Mouse (Mus musculus): Measurements from ENCODE around the gene Hao2. TPM values are rescaled to one million over a fixed set of nuclear protein-coding genes. Genes with fewer than 3 reads are reported as not detected.

The Hao2 gene
- polyA plus RNA-seq (2012; ENCODE audit: insufficient read depth, insufficient read length, missing spikeins) = not detected in 2 replicates

DNA sequence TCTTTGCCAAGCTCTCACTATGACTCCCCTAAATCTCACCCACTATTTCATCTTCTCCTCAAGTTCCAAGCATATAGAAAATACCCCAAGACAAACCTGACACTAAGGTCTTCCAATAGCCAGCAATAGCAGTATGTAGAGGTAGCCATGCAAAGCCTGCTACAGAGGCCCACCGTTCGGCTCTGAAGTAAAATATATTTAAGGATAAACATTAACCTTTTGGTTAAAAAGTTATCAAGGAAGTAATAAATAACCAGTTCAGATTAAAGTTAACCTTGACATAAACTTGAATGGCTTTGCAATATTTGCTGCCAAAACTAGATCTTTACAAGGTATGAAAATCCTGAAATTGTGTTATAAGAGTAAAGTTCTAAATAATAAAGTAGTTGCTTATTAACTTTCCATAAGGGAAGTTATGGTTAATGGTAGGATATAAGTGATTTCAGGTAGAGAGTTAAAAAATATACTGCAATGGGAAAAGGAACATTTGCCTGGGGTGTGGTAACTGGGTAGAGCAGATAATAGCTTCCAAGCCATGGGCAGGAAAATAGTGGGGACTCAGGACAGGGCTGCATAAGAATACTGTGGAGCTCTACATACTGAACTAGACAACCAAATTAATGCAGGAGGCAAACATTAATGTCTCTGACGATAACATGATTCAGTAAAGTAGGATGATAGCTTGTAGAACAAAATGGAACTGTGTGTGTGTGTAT is at the start of gene Hao2:
TSS of gene Hao2 (minus strand) at position 183 of the 716 bp plus-strand sequence.
- no peak within 1 kb of the TSS for H3K4me3 ChIP-seq (ENCODE audit: insufficient read depth, low read depth, low read length)
- no peak within 1 kb of the TSS for H3K27ac ChIP-seq (replicated peaks; ENCODE audit: low read depth, low read length)
- no peaks in the 10 kb centered on the region for H3K4me1 ChIP-seq (ENCODE audit: control insufficient read depth, insufficient read depth, insufficient read length, low read length)

DNA sequence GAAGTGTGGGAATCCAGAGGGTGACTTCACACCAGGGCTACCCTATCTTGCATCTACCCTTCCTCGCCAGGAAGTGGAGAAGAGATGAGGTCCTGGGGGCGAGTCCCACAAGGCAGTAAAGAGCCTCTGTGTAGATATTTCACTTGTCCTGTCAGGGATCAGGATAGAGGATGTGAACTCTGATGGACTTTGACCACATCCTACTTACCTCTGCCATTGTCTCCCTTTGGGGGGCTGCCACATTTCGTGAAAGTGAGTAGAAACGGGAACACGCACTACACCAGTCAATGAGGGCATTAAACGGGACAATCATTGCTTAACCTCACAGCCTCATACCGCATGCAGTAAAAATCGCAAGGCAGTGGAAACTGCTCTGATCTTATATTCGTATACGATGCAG is 48.6 kb upstream of the Hao2 start:
- no peak overlapping the region for H3K27ac ChIP-seq (replicated peaks; ENCODE audit: low read depth, low read length)
- no peak overlapping the region for H3K4me3 ChIP-seq (ENCODE audit: insufficient read depth, low read depth, low read length)

DNA sequence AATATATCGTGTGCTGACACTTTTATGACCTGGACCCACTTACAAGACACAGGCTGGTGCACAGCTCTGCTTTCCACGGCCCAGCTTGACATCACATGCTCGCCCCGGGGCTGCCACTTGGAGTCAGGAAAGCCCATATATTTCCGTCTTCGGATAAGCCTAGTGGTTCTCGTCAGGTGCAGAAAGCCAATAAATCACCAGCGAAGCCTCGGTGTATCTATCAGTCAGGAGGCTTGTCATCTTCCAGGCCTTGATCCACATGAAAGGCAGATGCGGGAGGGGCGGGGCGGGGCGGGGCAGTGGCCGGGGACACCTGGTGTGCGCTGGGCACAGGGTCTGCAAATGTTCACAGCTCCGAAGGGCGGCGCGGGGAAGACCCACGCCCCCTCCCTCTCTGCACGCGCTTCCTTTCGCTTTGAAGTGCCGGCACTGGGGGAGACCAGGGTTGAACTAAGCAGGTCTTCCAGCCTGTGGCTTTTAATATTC is 48.1 kb upstream of the Hao2 start:
- Histone ChIP-seq H3K4me3 (ENCODE audit: insufficient read depth, low read depth, low read length) (no peak overlapping the region), H3K27ac (replicated peaks; ENCODE audit: low read depth, low read length) (no peak overlapping the region), H3K4me1 (ENCODE audit: control insufficient read depth, insufficient read depth, insufficient read length, low read length) (no peaks in the 10 kb centered on the region)

More for the DNA sequence above, 48.6 kb upstream of the Hao2 start:
- no peaks in the 10 kb centered on the region for H3K4me1 ChIP-seq (ENCODE audit: control insufficient read depth, insufficient read depth, insufficient read length, low read length)

DNA sequence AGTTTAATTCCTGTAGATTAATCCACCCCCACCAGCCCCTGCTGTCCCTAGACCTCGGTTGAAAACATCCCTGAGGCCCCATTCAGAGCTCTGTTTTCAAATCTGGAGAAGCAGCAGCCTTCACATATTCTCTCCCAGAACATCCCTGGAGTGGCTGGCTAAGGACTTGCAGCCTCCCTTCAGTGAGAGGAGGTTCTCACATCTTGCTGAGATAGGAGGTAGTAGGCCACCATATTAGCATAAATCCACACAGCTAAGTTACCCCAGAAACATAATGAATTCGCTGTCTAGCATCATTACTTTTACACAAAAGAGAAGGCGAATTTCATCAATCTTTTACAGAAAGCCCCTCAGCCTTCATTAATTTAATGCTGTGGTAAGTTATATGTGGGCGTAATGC is 47.2 kb upstream of the Hao2 start:
- no peaks in the 10 kb centered on the region for H3K4me1 ChIP-seq (ENCODE audit: control insufficient read depth, insufficient read depth, insufficient read length, low read length)
- H3K4me3 ChIP-seq (ENCODE audit: insufficient read depth, low read depth, low read length) = no peak overlapping the region
- H3K27ac ChIP-seq (replicated peaks; ENCODE audit: low read depth, low read length) = no peak overlapping the region

DNA sequence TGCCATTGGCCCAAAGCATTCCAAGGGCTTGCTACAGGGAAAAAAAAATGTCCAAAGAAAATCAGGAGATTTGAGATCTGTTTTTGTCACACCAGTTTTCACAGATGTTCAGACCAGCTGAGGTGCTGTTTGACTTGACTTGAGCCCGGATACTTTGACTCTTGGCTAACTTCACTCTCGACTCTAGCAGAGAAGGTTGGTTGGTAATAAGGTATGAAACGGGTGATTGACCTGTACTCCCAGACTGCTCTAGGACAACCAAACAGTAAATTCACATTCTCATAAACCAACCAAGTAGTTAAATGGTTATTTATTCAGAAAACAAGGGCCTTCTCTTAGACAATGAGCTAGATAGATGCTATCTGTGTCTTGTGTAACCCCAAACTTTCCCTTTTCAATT is 43.4 kb upstream of the Hao2 start:
- no peak overlapping the region for H3K27ac ChIP-seq (replicated peaks; ENCODE audit: low read depth, low read length)
- no peaks in the 10 kb centered on the region for H3K4me1 ChIP-seq (ENCODE audit: control insufficient read depth, insufficient read depth, insufficient read length, low read length)
- no peak overlapping the region for H3K4me3 ChIP-seq (ENCODE audit: insufficient read depth, low read depth, low read length)

DNA sequence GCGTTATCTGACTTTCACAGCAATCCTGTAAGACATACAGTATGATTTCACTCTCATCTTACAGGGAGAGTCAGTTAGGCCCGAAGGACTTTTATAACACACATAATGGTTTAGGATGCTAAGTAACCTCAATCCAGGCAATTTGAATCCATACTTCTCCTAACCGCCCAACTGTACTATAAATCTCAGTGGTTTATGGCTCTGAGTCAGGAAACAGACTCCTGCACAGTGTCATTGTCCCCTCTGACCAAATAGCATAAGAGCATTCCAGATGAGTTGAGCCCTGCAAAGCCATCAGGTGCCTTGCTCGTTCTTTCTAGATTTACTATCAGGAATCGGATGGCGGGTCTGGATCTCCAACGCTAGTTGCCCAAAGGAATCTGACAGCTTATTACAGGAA is 41.6 kb upstream of the Hao2 start:
- no peaks in the 10 kb centered on the region for H3K4me1 ChIP-seq (ENCODE audit: control insufficient read depth, insufficient read depth, insufficient read length, low read length)
- no peak overlapping the region for H3K27ac ChIP-seq (replicated peaks; ENCODE audit: low read depth, low read length)
- no peak overlapping the region for H3K4me3 ChIP-seq (ENCODE audit: insufficient read depth, low read depth, low read length)

DNA sequence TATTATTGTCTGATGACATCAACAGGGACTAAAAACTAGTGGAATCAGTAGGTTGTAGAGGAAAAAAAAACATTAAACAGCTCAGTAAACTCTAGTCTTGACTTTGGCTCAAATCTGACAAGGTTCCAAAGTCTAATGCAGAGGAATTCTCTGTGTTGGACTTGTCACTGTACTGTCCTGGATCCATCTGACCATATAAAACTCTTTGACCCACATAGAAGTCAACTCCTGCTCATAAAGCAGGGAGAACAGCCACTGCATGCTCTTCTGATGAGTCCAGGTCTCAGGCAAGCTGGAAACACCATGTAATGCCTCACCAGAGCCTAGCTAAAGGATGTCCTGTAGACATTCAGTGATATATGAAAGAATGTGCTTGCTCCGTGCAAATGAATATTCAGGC is 41.0 kb upstream of the Hao2 start:
- H3K27ac ChIP-seq (replicated peaks; ENCODE audit: low read depth, low read length) = no peak overlapping the region
- no peaks in the 10 kb centered on the region for H3K4me1 ChIP-seq (ENCODE audit: control insufficient read depth, insufficient read depth, insufficient read length, low read length)
- H3K4me3 ChIP-seq (ENCODE audit: insufficient read depth, low read depth, low read length) = no peak overlapping the region

DNA sequence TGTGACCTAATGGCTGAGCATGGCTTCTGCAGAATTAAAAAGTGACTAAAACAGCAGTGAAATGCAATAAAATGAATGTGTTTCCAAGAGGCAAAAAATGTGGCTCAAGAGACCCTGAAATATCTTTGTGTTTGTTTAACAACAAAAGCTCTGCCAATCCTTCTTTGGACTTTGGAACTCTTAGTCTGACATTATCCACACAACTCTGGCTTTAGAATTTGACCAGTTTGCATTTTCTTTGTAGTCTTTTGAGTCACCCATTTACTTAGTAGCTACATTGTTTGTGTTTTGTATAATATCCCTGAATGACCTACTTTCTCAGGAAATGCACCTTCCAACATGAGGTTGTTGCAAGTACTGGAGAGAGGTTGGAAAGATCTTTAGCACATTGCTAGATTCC is 39.4 kb upstream of the Hao2 start:
- no peak overlapping the region for H3K27ac ChIP-seq (replicated peaks; ENCODE audit: low read depth, low read length)
- no peak overlapping the region for H3K4me3 ChIP-seq (ENCODE audit: insufficient read depth, low read depth, low read length)
- H3K4me1 ChIP-seq (ENCODE audit: control insufficient read depth, insufficient read depth, insufficient read length, low read length) = no peaks in the 10 kb centered on the region

DNA sequence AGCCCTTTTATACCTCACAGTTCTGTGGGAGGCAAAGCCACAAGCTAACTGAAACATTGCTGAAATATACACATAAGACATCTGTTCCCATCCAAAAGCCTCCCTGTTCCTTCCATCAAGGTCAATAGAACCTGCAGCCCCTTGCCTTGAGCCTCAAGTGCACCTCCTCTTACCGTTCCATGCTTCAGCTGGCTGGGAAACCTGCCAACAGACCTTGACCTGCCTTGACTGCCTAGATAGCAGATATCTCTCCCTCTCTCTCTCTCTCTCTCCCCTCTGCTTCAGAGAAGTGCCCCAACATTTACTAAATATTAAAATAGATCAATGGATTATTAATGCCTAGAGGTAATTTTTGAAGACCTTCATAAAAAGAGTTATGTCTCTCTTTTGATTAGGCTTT is 38.8 kb upstream of the Hao2 start:
- Histone ChIP-seq H3K4me3 (ENCODE audit: insufficient read depth, low read depth, low read length) (no peak overlapping the region), H3K27ac (replicated peaks; ENCODE audit: low read depth, low read length) (no peak overlapping the region), H3K4me1 (ENCODE audit: control insufficient read depth, insufficient read depth, insufficient read length, low read length) (no peaks in the 10 kb centered on the region)

DNA sequence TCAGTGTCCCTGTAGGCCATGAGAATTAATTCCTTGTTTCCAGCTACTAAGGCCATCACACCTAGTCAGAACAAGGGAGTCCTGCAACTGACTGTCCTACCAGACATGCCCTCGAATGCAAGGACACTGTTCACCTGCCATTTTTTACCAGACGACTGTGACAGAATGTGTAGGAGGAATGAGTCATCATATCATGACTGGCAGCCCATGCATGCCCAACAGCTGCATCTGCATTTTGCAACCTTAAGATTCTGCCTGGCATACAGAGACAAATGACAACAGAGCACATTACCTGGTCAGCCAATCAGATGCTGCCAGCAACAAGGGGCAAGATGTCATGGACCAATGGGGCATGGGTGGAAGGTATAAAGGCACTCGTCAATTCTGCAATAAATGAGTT is 27.4 kb upstream of the Hao2 start:
- H3K27ac ChIP-seq (replicated peaks; ENCODE audit: low read depth, low read length) = no peak overlapping the region
- no peak overlapping the region for H3K4me3 ChIP-seq (ENCODE audit: insufficient read depth, low read depth, low read length)
- no peaks in the 10 kb centered on the region for H3K4me1 ChIP-seq (ENCODE audit: control insufficient read depth, insufficient read depth, insufficient read length, low read length)

DNA sequence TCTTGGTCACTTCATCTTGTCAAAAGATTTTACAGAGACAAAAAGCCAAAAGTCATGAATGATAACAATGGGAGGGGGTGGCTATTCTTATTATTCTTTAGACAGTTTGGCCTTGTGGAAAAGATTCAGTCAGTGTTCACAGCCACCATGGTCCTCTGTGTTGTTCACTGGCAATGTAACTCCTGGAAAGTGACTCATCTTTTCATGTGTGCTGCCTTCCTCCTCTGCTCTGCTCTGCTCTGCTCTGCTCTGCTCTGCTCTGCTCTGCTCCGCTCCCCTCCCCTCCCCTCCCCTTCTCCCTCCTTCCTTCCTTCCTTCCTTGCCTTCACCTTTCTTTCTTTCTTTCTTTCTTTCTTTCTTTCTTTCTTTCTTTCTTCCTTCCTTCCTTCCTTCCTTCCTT is 24.2 kb upstream of the Hao2 start:
- no peak overlapping the region for H3K27ac ChIP-seq (replicated peaks; ENCODE audit: low read depth, low read length)
- H3K4me3 ChIP-seq (ENCODE audit: insufficient read depth, low read depth, low read length) = no peak overlapping the region
- H3K4me1 ChIP-seq (ENCODE audit: control insufficient read depth, insufficient read depth, insufficient read length, low read length) = no peaks in the 10 kb centered on the region

DNA sequence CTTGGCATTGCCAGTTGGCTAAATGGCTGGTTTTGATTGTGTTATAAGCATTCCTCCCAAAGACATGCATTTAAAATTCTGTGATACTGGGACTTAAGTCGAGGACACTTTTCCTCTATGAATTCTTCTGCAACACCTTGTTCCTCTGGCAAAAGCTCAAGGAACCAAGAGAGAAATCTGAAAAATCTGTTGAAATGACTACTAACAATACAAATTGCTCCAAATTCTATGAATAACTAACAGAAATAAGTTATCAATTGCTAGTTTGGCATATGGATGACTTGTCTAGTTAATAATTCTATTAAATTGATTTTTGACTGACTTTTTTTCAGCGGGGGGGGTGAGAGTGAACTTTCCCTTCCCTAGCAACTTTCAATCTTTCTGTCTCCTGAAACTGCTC is 23.8 kb upstream of the Hao2 start:
- no peak overlapping the region for H3K4me3 ChIP-seq (ENCODE audit: insufficient read depth, low read depth, low read length)
- H3K27ac ChIP-seq (replicated peaks; ENCODE audit: low read depth, low read length) = no peak overlapping the region
- H3K4me1 ChIP-seq (ENCODE audit: control insufficient read depth, insufficient read depth, insufficient read length, low read length) = no peaks in the 10 kb centered on the region

DNA sequence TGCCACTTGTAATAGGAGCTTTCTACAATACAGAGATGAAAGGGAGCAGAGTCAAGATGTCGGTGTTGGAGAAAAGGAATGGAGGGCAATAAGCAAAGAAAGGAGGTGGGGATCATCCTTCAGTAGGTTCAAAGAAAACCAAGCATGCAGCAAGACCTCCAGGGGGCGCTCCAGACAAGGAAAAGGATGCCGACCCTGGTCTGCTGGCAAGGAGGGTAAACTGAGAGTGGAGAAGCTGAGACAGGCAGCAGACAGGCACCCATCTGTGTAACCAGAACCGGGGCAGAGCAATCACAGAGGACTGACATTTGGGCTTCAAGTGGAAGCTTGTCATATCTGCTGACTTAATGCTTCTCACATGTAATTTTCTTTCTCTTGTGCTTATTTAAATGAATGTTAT is 22.6 kb upstream of the Hao2 start:
- H3K4me1 ChIP-seq (ENCODE audit: control insufficient read depth, insufficient read depth, insufficient read length, low read length) = no peaks in the 10 kb centered on the region
- no peak overlapping the region for H3K27ac ChIP-seq (replicated peaks; ENCODE audit: low read depth, low read length)
- no peak overlapping the region for H3K4me3 ChIP-seq (ENCODE audit: insufficient read depth, low read depth, low read length)

DNA sequence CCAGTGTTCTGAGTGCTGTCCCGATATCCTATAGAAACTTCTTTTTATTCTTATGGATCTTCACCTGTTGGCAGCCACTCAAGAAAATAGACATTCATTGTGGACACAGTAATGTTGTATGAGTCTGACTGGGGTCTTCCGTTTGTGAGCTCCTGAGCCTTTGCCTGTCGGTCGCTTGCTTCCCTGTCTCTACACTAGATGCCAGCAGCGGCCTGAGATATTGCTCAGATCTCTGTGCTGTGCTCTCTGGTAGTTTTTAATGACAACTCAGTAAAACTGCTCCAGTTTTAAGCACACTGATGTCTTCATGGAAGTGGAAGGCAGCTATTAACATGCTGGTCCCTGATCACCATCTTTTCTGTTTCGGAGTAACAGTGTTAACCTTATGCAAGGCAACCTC is 20.6 kb upstream of the Hao2 start:
- H3K4me1 ChIP-seq (ENCODE audit: control insufficient read depth, insufficient read depth, insufficient read length, low read length) = no peaks in the 10 kb centered on the region
- H3K27ac ChIP-seq (replicated peaks; ENCODE audit: low read depth, low read length) = no peak overlapping the region

DNA sequence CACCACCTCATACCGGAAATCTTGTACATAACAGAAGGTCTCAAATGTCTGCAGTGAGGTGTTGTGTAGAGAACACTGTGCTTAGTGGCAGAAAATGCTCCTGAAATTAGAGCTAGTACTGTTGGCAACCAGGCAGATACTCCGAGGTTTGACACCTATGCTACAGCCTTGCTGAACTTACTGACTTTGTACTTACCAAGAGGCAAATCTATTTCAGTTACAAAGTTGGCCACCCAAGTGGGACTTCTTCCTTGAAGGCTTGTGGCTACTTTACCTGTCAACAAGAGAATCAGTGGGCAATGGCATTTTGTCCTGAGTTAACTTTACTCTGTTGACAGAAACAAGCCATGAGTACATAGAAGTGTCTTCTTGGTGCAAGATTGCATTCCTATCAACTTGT is 4.6 kb upstream of the Hao2 start:
- Histone ChIP-seq H3K4me1 (ENCODE audit: control insufficient read depth, insufficient read depth, insufficient read length, low read length) (no peaks in the 10 kb centered on the region), H3K27ac (replicated peaks; ENCODE audit: low read depth, low read length) (no peak overlapping the region), H3K4me3 (ENCODE audit: insufficient read depth, low read depth, low read length) (no peak overlapping the region)

More for the DNA sequence above, 20.6 kb upstream of the Hao2 start:
- no peak overlapping the region for H3K4me3 ChIP-seq (ENCODE audit: insufficient read depth, low read depth, low read length)

DNA sequence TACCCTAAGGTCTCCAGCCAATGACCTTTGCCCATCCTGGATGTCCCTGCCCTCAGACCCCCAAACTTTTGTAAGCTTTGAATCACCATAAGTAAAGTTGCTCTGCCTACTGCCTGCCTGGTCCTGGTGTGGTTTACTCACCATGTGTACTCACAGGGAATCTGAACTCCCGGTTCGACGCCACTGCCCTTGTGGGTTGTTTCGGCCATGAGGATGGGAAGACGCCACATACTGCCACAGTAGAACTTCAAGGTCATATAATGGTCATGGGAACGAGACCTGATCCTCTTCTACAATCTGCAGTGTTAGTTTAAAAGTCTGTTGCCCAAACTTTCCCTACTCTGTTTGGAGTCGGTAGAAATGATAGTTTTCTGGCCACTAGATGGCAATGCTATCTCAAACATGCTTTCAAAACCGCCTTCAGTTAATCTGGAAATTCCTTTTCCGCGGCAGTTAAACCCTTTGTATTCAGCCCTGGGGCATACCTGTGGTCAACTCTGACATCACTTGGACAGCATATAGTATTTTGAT is 2.1 kb upstream of the Hao2 start:
- Histone ChIP-seq H3K4me3 (ENCODE audit: insufficient read depth, low read depth, low read length) (no peak overlapping the region), H3K4me1 (ENCODE audit: control insufficient read depth, insufficient read depth, insufficient read length, low read length) (no peaks in the 10 kb centered on the region), H3K27ac (replicated peaks; ENCODE audit: low read depth, low read length) (no peak overlapping the region)

All from brown adipose tissue, adult 24 weeks (tissue).